Mouse (Mus musculus) megakaryocyte progenitor cell, adult 5-6 weeks (primary cell): ENCODE data around the gene Ints13. TPM values are rescaled to one million over a fixed set of nuclear protein-coding genes. Genes with fewer than 3 reads are reported as not detected.

ENCODE experiments used
- ATAC-seq: replicated peaks from 2 replicates; pipeline ENCODE4 v1.8.0; 2016; ENCODE audit warnings: mild to moderate bottlenecking, moderate TSS enrichment, inconsistent platforms; ENCODE audit not compliant: poor library complexity
- total RNA-seq, 2 experiments: library from RNA; stranded (forward) in 1 of 2; stranded (reverse) in 1 of 2; fragments of 157-497, 149-512 nt in 1 of 2; fragments of 200-1000 nt in 1 of 2; gene quantifications; 2 replicates each; pipeline versions ENCODE4 v1.2.3 to v1.2.4; 2015 to 2017

The Ints13 gene
- total RNA-seq, 2 experiments from 2014 or later = 86.4 to 117 TPM

- ATAC-seq = no peak
Measured at GRCm38 (mm10) chr6:146540386-146540785, 37.2 kb downstream of the Ints13 start.

- no peak for ATAC-seq
Measured at GRCm38 (mm10) chr6:146538661-146539060, 39.0 kb downstream of the Ints13 start.

- ATAC-seq = no peak
Measured at GRCm38 (mm10) chr6:146538071-146538470, 39.6 kb downstream of the Ints13 start.

- no peak for ATAC-seq
Measured at GRCm38 (mm10) chr6:146537111-146537510, 40.5 kb downstream of the Ints13 start.

GRCm38 (mm10) chr6:146535501-146535900, 42.1 kb downstream of the Ints13 start:
- ATAC-seq = no peak

GRCm38 (mm10) chr6:146533146-146533545, 44.5 kb downstream of the Ints13 start:
- no peak for ATAC-seq

- no peak for ATAC-seq
Measured at GRCm38 (mm10) chr6:146530769-146531168, 46.9 kb downstream of the Ints13 start.

- no peak for ATAC-seq
Measured at GRCm38 (mm10) chr6:146530363-146530762, 47.3 kb downstream of the Ints13 start.

- no peak for ATAC-seq
Measured at GRCm38 (mm10) chr6:146527537-146527936, 50.1 kb downstream of the Ints13 start.

- ATAC-seq = no peak
Measured at GRCm38 (mm10) chr6:146525500-146525899, 52.1 kb downstream of the Ints13 start.

GRCm38 (mm10) chr6:146521456-146522245, 56.0 kb downstream of the Ints13 start:
- 0 out of 2 replicates have a peak, but pooled peaks have one; percentile 23 for ATAC-seq

- no peak for ATAC-seq
Measured at GRCm38 (mm10) chr6:146519019-146519418, 58.6 kb downstream of the Ints13 start.

- 0 out of 2 replicates have a peak, but pooled peaks have one; percentile 9 for ATAC-seq
Measured at GRCm38 (mm10) chr6:146515936-146516335, 61.7 kb downstream of the Ints13 start.

GRCm38 (mm10) chr6:146514531-146514948, 63.1 kb downstream of the Ints13 start:
- ATAC-seq = no peak

GRCm38 (mm10) chr6:146513899-146514298, 63.7 kb downstream of the Ints13 start:
- ATAC-seq = no peak

GRCm38 (mm10) chr6:146513384-146513783, 64.3 kb downstream of the Ints13 start:
- ATAC-seq = no peak

GRCm38 (mm10) chr6:146511511-146511910, 66.1 kb downstream of the Ints13 start:
- no peak for ATAC-seq

- ATAC-seq = peak; percentile 74
Measured at GRCm38 (mm10) chr6:146509891-146510290, 67.7 kb downstream of the Ints13 start.

GRCm38 (mm10) chr6:146504459-146504858, 73.2 kb downstream of the Ints13 start:
- no peak for ATAC-seq

GRCm38 (mm10) chr6:146502856-146503255, 74.8 kb downstream of the Ints13 start:
- no peak for ATAC-seq

- ATAC-seq = peak; percentile 72
Measured at GRCm38 (mm10) chr6:146501866-146502804, 75.5 kb downstream of the Ints13 start, which contains the start of gene Itpr2. Gene Itpr2 (minus strand): TSS chr6:146502223.
